Mouse (Mus musculus) left cerebral cortex, postnatal 4 days (tissue): Measurements from ENCODE around the gene Trmt6. TPM values are rescaled to one million over a fixed set of nuclear protein-coding genes. Genes with fewer than 3 reads are reported as not detected.

Experiments
- DNase-seq: peaks from one replicate; pipeline ENCODE4 v3.0.0-alpha.2; 2022
- intact Hi-C: fragments of 180-260 bp; cut with DNase I; formaldehyde crosslinking; loops from one replicate; pipeline ENCODE4 v1.15.1; 2025
- total RNA-seq, 2 experiments: library from RNA; stranded (reverse); gene quantifications; 2 replicates each; pipeline ENCODE4 v1.2.3; 2021

The Trmt6 gene
- 10 to 100 TPM; 23.9 to 26.3 TPM for total RNA-seq

DNA sequence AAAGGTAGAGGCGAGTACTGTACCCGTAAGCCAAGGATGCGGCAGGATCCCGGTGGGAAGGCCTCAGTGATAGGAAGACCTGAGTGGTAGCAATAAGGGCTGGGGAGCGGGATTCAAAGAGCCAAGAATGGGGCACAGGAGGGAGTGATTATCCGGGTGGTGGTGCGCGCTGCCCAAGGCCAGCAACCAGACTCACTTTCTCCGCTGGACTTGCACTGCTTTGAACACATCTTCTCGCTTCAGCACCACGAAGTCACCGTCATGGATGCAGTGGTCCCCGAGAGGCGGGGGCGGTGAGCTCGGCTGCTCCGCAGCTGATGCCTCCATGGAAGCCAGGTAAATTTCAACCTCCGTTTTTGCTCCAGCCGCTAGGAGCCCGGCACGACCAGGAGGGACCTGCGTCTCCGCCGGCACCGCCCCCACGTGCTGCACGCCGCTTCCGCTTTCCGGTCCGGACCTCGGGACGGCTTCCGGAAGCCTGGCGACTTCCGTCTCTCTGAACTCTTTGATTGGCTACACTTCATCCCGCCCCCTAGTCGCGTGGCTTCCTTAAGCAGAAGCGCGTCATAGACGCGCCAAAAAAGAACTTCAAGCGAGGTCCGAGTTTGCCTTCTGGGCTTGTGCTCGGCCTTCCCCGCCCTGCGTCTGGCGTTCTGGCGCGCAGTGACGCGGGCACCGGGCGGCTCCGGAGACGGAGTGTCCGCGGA is at the start of gene Trmt6, which contains the start of gene Mcm8:
Trmt6 (minus strand) TSS at position 448 of the 707 bp plus-strand sequence.
Mcm8 (plus strand) TSS at position 534 of the 707 bp plus-strand sequence.
- intact Hi-C loops = no loop called here
- DNase-seq = peak; percentile 94

DNA sequence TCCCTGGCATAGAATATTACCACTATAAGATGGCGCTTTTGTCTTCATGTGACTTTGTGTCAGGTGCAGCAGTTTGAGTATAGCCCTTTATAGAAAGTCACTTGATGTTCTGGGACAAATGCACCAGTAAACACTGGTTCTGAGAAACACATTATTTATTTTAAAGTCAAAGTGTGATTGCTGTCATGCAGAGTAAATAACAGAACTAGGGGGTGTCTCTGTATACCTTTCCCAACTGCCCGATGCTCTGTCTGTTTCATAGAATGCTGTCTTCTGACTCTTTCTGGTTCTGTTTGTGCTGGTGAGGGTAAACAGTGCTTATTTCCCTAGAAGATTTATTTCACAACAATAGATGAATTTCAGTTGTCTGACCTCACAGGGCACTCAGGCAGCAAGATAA is 47.5 kb upstream of the Trmt6 start:
- intact Hi-C loops = no loop called here

DNA sequence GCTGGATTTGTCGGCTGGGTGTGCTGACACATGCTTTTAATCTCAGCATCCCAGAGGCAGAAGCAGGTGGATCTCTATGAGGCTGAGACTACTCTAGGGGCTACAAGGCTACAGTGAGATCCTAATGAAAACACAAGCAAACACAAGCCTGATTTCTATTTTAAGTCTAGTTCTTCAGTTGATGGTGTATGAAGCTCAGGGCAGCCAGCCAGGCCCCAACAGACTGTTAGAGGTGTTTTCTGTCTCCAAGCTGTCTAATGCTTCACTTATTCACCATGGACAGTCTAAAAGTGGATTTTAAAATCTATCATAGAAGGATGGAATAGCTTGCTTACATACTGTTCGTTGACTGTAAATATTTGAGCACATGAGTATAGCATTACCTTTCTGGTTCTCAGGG is 45.6 kb upstream of the Trmt6 start:
- no peak for DNase-seq
- intact Hi-C loops = no loop called here

More for the DNA sequence above, 47.5 kb upstream of the Trmt6 start:
- no peak for DNase-seq

DNA sequence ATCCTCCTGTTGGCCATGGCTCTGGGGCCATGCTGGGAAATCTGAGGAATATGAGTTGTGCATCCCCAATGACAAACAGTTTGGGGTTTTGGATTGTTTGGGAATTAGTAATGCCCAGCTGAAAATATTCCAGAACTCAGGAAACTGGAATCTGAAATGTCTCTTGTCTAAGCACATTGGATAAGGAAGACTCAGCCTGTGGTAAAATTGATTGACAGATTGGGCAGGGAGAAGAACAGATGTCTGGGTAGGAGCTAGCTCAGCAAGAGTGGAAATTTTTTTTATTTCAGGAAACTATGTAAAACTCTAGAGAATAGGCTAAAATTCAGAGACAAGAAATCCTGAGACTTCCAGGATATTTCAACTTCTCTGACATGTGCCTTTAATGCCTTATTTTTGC is 44.6 kb upstream of the Trmt6 start:
- DNase-seq = no peak
- intact Hi-C loops = no loop called here

DNA sequence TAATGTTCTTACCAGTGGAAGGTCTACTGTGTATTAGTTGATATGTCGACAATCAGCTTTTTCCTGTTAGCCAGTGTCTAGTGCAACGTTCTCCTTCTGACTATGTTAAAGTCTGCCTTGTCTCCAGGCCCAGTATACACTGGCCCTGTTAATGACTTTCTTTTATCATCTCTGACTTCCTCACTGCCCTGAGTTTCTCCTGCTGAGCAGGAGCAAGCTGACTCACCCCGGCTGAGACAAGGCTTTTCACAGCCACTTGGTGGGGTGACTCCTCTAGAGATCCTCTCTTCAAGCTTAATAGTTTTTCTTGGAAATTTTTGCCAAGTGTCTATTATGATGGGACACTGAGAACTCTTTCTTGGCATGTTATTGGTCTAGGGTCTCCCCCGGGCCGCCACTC is 40.5 kb upstream of the Trmt6 start:
- no peak for DNase-seq
- intact Hi-C loops = no loop called here

DNA sequence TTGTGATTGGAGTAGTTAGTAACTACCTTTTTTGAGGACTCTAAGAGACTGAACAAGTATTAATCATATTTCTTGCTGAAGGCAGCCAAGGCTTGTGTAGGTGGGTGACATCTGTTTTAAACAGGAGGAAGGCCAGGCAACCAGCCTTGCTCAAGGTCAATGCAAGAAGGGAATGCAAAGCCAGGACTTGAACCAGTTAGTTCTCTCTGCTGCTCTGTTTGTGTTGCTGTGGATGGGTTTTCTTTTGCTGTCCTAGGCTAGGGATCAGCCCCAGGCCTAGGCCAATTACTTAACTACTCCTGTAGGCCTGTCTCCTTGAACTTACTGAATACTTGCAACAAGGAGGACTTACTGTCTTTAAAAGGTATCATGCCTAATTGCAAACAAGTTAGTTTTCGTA is 37.2 kb upstream of the Trmt6 start:
- no peak for DNase-seq
- intact Hi-C loops = no loop called here

DNA sequence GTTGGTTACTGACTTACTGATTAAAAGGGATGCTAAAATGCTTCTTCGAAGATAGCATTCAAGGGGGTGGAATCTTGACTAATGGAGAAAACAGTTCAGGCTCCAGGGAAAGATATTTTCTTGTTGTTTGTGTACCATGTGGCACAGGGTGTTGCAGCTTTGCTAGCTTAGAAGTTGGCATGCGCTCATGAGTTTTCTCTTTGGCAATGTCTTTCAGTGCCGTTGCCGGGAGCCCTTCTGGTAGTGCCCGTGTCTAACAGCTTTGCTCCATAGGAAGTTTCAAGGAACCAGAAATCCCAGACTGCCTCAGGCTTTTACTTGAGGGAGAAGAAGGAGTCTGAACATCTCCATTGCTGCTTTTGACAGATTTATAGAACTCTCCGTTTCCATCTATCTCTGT is 33.3 kb upstream of the Trmt6 start:
- peak; percentile 11 for DNase-seq
- intact Hi-C loops = no loop called here

DNA sequence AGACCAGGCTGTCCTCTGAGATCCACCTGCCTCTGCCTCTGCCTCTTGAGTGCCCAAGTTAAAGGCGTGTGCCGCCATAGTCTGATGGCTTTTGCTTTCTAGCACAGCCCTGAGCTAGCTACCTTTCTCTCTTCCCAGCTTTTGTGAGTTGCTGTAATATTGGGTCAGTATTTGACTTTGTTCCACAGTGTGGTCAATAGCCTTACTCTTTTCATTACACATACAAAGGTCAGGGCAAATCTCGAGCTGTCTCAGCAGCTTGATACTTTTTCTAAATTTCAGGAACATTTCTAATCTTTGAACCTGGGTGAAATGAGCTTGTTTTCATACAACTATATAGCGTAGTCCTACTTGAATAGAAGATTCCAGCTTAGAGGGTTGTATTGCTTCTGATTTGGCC is 32.5 kb upstream of the Trmt6 start:
- DNase-seq = no peak
- intact Hi-C loops = no loop called here

DNA sequence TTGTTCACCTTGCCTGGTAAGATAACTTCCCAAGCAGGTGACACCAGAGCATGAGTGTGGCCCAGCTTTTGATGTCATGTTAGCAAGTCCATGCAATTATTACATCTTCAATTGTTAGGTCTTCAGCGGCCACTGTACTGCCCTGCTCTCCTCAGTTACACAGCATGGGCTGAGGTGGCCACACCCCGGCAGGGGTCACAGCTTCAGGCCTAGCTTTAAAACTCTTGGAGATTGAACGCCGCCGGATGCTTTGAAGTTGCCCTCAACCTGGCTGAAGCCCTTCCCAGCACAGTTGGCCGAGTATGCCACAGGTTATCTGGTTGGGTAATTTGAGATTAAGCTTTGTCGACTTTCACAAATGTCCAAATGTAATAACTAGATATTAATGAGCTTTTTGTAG is 31.7 kb upstream of the Trmt6 start:
- intact Hi-C loops = no loop called here
- DNase-seq = no peak

DNA sequence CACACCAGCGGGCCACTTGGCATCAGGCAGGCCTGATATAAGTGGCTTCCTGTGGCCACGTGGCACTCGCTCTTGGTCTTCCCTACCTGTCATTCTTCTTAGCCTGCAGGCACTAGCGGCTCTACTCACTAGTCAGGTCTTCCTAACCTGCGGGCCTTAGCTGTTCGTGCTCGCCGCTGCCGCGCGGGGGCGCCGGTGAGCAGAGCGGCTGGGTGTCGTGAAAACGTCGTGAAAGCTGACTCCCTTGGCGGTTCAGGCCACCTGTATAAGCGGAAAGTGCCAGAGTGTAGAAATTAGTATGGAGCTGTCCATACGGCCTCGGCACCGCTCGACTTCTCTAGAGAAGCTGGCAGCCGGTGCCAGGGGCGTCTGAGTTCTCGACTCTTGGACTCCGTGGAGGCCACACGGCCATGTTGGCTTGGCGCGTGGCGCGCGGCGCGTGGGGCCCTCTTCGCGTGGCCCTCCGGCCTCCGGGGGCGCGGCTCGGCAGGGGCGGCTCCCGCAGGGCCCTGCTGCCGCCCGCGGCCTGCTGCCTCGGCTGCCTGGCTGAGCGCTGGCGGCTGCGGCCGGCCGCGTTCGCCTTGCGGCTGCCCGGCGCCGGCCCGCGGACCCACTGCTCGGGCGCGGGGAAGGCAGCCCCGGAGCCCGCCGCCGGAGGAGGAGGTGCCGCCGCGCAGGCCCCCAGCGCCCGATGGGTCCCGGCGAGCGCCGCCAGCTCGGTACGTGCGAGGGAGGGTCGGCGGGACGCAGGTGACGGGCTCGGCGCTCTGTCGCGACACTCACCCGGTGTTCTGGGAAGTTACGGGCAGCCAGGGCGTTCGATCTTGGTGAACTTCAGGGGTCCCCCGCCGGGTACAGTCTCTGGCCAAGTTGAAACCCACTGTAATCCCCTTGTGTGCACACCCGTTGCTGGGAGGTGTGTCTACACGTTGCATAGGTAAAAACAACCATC is 30.8 kb upstream of the Trmt6 start, which contains the start of gene Crls1:
Crls1 (plus strand) TSS at position 260 of the 952 bp plus-strand sequence.
- intact Hi-C loops = no loop called here
- peak; percentile 91 for DNase-seq

DNA sequence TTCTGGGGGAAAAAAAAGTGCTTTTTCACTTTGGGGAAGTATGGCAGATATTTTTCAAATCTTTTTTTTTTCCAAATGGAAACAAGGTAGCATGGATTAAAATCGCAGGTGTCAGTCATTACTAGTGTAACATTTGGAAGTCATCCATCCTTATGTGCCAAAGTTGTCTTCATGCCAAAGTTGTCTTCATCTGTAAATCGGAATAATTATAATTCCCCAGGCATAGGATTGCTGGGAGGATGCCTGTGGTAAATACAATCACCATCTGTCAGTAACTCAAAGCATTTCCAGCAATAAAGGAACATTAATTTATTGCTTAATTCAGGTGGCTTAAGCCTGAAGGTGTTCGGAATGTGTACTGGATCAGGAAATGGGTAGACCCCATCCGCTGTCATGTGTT is 25.2 kb upstream of the Trmt6 start:
- intact Hi-C loops = no loop called here
- no peak for DNase-seq

DNA sequence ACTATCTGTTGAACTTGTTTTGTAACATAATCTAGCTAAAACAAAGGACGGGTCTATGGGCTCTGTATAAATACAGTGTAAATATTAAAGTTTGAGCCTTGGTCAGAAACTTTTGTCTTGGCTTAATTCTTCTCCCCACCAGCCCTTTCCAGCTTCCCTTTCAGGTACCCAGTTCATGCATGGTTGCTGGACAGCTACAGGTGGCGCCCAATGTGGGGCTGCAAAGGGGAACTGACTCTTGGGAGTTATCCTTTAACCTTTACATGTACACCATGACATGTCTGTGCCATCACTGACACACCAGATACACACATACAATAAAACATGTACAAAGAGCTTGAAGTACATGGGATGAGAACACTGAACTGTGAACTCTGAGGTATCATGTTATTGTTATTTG is 12.9 kb downstream of the Trmt6 start:
- intact Hi-C loops = loop anchor here (10.0 kb wide), 1 partner anchor 268 kb away; no protein-coding TSS in a partner anchor
- no peak for DNase-seq

DNA sequence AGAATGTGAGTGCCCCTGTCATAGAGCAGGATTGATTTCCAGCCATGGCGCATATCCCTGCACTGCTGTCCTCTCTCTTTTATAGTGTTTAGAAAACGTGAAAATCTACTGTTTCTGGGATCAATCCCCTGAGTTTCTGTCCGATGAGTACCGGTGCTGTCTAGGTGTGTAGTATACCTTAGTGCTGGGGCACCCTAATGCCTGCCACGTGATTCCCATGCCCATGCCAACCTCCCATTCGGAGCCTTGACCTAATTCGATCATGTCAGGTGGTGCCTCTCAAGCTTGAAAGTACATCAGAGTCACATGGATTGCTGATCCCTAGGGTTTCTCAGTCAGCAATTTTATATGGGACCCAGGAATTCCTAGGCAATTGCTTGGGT is 21.7 kb downstream of the Trmt6 start:
- DNase-seq = no peak
- intact Hi-C loops = no loop called here

DNA sequence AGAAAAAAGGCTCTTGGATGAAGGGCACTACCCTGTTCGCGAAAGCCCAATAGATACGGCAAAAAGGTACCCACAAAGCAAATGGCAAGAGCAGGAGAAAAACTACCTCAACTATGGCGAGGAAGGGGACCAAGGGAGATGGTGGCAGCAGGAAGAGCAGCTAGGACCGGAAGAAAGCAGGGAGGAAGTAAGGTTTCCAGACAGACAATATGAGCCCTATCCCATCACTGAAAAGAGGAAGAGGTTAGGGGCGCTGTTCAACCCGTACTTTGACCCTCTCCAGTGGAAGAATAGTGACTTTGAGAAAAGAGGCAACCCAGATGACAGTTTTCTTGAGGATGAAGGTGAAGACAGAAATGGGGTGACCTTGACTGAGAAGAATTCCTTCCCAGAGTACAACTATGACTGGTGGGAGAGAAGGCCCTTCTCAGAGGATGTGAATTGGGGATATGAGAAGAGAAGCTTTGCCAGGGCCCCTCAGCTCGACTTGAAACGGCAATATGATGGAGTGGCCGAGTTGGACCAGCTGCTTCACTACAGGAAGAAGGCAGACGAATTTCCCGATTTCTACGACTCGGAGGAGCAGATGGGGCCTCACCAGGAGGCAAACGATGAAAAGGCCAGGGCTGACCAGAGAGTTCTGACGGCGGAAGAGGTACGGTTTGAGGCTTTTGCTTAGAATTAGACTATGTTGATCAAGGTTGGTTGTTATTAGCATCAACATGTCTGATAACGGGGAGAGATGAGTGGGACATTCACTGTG is 22.2 kb downstream of the Trmt6 start:
- intact Hi-C loops = no loop called here
- peak; percentile 24 for DNase-seq

DNA sequence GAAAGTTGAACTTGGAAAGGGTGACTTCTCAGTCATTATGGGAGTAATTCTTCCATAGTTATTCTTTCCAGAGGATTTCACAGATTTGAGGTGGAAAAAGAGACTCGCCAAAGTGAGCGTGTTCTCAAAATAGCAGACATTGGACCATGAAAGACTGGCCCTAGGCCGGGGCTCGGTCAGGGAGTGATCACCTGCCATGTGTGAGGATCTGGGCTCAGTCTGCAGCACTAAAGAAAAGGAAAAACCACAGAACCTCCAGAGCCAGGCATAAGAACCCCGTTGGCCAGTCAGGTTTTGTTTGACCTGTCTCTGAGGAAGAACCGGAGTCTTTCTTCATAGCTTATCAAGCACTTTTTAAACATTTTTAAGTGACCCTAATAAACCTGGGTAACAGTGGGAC is 31.8 kb downstream of the Trmt6 start:
- intact Hi-C loops = loop anchor here (10.0 kb wide), 1 partner anchor 69 kb away; no protein-coding TSS in a partner anchor
- DNase-seq = no peak

DNA sequence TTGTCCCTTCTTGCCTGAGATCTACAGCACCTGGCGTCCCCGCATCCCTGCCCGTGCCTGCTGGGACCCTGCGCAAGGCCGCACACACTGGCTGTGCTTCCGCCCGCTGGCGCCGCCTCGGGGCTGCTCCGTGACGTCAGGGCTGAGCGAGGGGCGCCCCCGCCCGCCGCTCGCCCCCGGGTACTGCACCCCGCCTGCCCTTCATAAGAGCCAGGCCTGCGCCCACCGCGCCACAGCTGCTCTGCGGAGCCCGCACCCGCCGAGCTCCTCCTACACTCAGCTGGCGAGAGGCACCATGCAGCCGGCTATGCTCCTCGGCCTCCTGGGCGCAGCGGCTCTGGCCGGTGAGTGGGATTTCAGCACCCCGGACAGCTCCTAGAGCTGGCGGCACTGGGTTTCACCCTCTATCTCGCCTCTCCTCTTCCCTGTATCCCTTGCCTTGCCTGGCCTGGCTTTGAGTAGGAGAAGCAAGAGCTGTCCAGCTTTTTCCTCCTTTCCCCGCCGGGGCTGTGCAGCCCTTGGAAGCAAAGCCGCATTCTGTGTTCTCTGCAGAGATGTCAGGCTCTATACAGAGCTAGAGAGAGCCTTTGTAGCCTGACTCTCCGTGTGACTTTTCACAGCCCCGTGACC is 34.3 kb downstream of the Trmt6 start:
- intact Hi-C loops = loop anchor here (10.0 kb wide), 1 partner anchor 67 kb away; no protein-coding TSS in a partner anchor
- peak; percentile 84 for DNase-seq

DNA sequence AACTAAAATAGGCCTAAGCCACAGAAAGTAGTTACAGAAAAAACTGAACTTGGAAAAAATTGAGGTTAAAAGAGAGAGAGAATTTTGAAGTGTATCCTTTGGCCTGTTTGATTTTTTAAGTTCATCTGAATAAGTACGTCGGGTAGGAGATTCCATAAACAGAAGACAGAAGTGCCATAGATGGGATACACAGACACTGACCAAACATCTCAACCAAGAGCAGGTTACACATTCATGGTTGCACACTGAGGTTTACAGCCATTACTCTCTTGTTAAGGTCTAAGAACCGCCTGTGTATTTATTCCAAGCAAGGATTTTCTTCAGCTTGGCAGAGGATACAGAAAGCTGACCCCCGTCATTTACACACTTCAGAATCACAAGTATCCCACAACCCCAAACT is 34.9 kb downstream of the Trmt6 start, which contains the start of gene Chgb:
Chgb (plus strand) TSS at position 301 of the 400 bp plus-strand sequence.
- intact Hi-C loops = loop anchor here (10.0 kb wide), 1 partner anchor 66 kb away; no protein-coding TSS in a partner anchor
- DNase-seq = no peak

DNA sequence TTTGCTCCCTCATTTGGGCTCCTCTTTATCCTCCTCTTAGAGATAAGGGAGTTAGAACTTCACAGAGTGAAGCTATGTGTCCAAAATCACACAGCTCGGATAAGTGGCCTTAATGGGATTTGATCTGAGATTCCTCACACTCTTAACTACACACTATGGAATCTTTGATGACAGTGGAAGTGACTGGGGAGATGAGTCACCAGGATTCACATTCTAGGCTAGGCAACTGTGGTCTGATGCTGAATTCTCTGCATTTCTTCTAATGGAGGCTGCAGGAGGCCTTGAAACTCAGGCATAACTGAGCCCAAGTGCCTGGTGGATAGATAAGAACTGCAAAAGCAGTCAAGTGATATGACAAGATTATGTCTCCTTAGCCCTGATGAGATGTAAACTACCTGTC is 45.0 kb downstream of the Trmt6 start:
- DNase-seq = no peak
- intact Hi-C loops = no loop called here

DNA sequence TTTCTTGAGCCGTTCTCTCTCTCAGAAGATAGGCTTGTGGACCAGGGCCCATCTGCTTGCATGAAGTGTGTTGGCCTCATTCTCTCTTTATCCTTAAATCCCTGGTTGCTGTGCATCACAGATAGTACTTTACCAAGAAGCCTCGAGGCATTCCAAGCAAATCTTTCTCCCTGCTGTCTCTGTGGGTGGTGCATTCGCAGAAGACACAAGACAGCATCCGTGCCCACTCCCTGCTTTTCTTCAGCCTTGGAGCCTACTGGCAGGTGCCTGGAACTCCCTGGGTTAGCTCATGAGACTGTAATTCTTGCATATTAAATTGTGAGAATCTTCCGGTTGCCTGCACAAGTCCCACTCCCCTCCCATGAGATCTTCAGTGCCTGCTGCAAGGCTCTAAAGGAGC is 57.9 kb downstream of the Trmt6 start:
- DNase-seq = no peak

More for the DNA sequence above, 57.9 kb downstream of the Trmt6 start:
- intact Hi-C loops = no loop called here
